Comparison of ENCODE assay signal across 8 mouse cellular contexts in the genomic region with DNA sequence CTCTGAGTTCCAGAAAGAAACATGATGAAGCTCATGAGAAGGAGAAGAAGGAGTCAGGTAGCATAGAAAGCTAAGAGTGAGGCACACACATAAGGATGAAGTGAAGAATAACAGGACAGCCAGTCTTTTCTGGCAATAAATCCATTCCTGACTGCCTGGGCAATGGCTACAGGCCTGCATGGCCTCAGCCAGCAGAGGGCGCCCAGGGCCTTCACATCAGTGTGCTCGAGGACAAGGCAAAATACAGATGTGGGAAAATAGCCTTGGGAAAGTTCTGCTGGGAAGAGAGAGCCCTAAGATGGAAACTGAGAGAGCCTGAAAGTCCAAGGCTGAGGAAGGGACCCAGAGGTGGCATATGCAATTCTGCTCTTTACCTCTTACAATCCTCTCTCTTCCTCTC. TPM values are rescaled to one million over a fixed set of nuclear protein-coding genes. Genes with fewer than 3 reads are reported as not detected.
DNase-seq lines count a peak whose midpoint lies in the region; ATAC-seq and TF ChIP-seq lines count a peak whose summit lies in the region.

No protein-coding gene starts in this region.

- DNase-seq in brain, adult 2 months (ENCODE audit: low read depth, low spot score), result peak; percentile 91
- DNase-seq in fibroblast of lung, adult 2 months (ENCODE audit: low read depth), result peak; percentile 18
- DNase-seq in heart, postnatal 0 days (ENCODE audit: low spot score), result peak; percentile 84
- DNase-seq in kidney, postnatal 14 days, result peak; percentile 79
- DNase-seq in liver, embryonic 11.5 days (ENCODE audit: low spot score), result peak; percentile 43
- DNase-seq in thymus, postnatal 4 days, result peak; percentile 65

- H3K27ac ChIP-seq in heart, postnatal 0 days (ENCODE audit: low read depth), result no peak overlapping the region
- H3K27ac ChIP-seq in liver, embryonic 11.5 days (ENCODE audit: low read depth, low read length), result no peak overlapping the region
- H3K27ac ChIP-seq in neural tube, embryonic 15.5 days (replicated peaks), result no peak overlapping the region

- peaks cover 10% of the 10 kb centered on the region; the same call in 1 of the 2 replicates for H3K4me1 ChIP-seq in heart, postnatal 0 days (ENCODE audit: control insufficient read depth, insufficient read depth)
- no peaks in the 10 kb centered on the region for H3K4me1 ChIP-seq in liver, embryonic 11.5 days (replicated peaks; ENCODE audit: control insufficient read depth, insufficient read depth, low read length)
- peaks cover 3% of the 10 kb centered on the region; the same call in 1 of the 2 replicates for H3K4me1 ChIP-seq in neural tube, embryonic 15.5 days

- no peak overlapping the region for H3ac ChIP-seq in C2C12 (ENCODE audit: control insufficient read depth, insufficient read length, low read depth)

- H3K79me3 ChIP-seq in C2C12 (ENCODE audit: low read depth), result no peaks in the 10 kb centered on the region

- ATAC-seq in heart, postnatal 0 days (ENCODE audit: insufficient read depth, low read depth), result peak; percentile 75
- no peak; the same call in 1 of the 2 replicates for ATAC-seq in liver, embryonic 11.5 days (replicated peaks; ENCODE audit: low FRiP score)
- peak; percentile 87 for ATAC-seq in neural tube, embryonic 15.5 days (ENCODE audit: low FRiP score)

- no peaks in the 10 kb centered on the region for H3K9me3 ChIP-seq in heart, postnatal 0 days (replicated peaks; ENCODE audit: control insufficient read depth, low read length)
- H3K9me3 ChIP-seq in liver, embryonic 11.5 days (ENCODE audit: control insufficient read depth, low read length), result no peaks in the 10 kb centered on the region
- H3K9me3 ChIP-seq in neural tube, embryonic 15.5 days (replicated peaks), result no peaks in the 10 kb centered on the region

- no peak overlapping the region for H3K9ac ChIP-seq in heart, postnatal 0 days (replicated peaks; ENCODE audit: low read depth, low read length)
- no peak overlapping the region for H3K9ac ChIP-seq in liver, embryonic 11.5 days (ENCODE audit: low read depth, low read length)
- no peak overlapping the region for H3K9ac ChIP-seq in neural tube, embryonic 15.5 days (replicated peaks)

- H3K4me2 ChIP-seq in heart, postnatal 0 days (ENCODE audit: low read depth, low read length), result no peak overlapping the region
- H3K4me2 ChIP-seq in liver, embryonic 11.5 days, result no peak overlapping the region
- no peak overlapping the region for H3K4me2 ChIP-seq in neural tube, embryonic 15.5 days

- no peaks in the 10 kb centered on the region for H3K79me2 ChIP-seq in C2C12 (ENCODE audit: control insufficient read depth, insufficient read depth)

- H3K36me3 ChIP-seq in C2C12 (ENCODE audit: control insufficient read depth, insufficient read depth), result no peaks in the 10 kb centered on the region
- H3K36me3 ChIP-seq in heart, postnatal 0 days (replicated peaks; ENCODE audit: control insufficient read depth, insufficient read depth, low read length), result no peaks in the 10 kb centered on the region
- H3K36me3 ChIP-seq in liver, embryonic 11.5 days (ENCODE audit: control insufficient read depth, insufficient read depth, low read length), result no peaks in the 10 kb centered on the region
- no peaks in the 10 kb centered on the region for H3K36me3 ChIP-seq in neural tube, embryonic 15.5 days

- no peaks in the 10 kb centered on the region for H3K27me3 ChIP-seq in C2C12 (ENCODE audit: control insufficient read depth, insufficient read depth, insufficient read length)
- no peaks in the 10 kb centered on the region for H3K27me3 ChIP-seq in heart, postnatal 0 days (ENCODE audit: control insufficient read depth, insufficient read depth, low read length)
- no peaks in the 10 kb centered on the region for H3K27me3 ChIP-seq in liver, embryonic 11.5 days (replicated peaks; ENCODE audit: control insufficient read depth, insufficient read depth, low read length)
- 0 out of 2 replicates have a peak, but pooled peaks cover 3% of the 10 kb centered on the region for H3K27me3 ChIP-seq in neural tube, embryonic 15.5 days (replicated peaks)

- no peak for TF ChIP-seq EP300 in heart, postnatal 0 days (IDR thresholded peaks at IDR 0.05; ENCODE audit: low read depth)

- TF ChIP-seq CTCF in C2C12 (IDR thresholded peaks at IDR 0.05; ENCODE audit: control insufficient read depth, insufficient read depth, insufficient read length), result peak; percentile 80
- peak; percentile 99 for TF ChIP-seq CTCF in heart, postnatal 0 days (IDR thresholded peaks at IDR 0.05; ENCODE audit: low read depth)

- WGBS in heart, postnatal 0 days, result 0% methylated on average over 2 of the region's 2 CpGs
- WGBS in liver, embryonic 11.5 days, result 2% methylated on average over 2 of the region's 2 CpGs
- 0% methylated on average over 2 of the region's 2 CpGs for WGBS in neural tube, embryonic 15.5 days

- H3K4me3 ChIP-seq in C2C12 (ENCODE audit: insufficient read depth, poor library complexity, severe bottlenecking), result no peak overlapping the region
- no peak overlapping the region for H3K4me3 ChIP-seq in heart, postnatal 0 days (ENCODE audit: low read depth, low read length)
- H3K4me3 ChIP-seq in liver, embryonic 11.5 days (ENCODE audit: low read depth, low read length), result no peak overlapping the region
- H3K4me3 ChIP-seq in neural tube, embryonic 15.5 days (replicated peaks), result no peak overlapping the region

TF ChIP-seq in C2C12, 6 proteins besides CTCF, POLR2A, EP300 and RAD21:
- no peak for TF ChIP-seq MYOD1 (IDR thresholded peaks at IDR 0.05; ENCODE audit: control insufficient read depth, insufficient read length, low read depth)
- no peak for TF ChIP-seq CEBPB (IDR thresholded peaks at IDR 0.05; ENCODE audit: low read depth)
- TF ChIP-seq MYOG (IDR thresholded peaks at IDR 0.05; ENCODE audit: control insufficient read depth, extremely low read depth, insufficient read length), result no peak
- no peak for TF ChIP-seq MAX (IDR thresholded peaks at IDR 0.05)
- TF ChIP-seq USF1 (IDR thresholded peaks at IDR 0.05; ENCODE audit: low read depth), result no peak
- TF ChIP-seq FOSL1 (IDR thresholded peaks at IDR 0.05; ENCODE audit: insufficient read depth, low read length, poor library complexity, severe bottlenecking), result no peak

RNA-seq across cellular contexts. Expression of a gene that starts 49.9 kb away (rescaled TPM):
- 24.1 TPM for polyA plus RNA-seq in C2C12 (2012; fragmentation: generic; extraction: Trizol)
- 29.0 and 40.0 TPM in 2 replicates for total RNA-seq in heart, postnatal 0 days (2014; rRNA removed; ENCODE audit: low replicate concordance)
- polyA plus RNA-seq in heart, postnatal 0 days (2015; fragmentation: Nextera tagmentation; extraction: Ambion mirVana), result 15.0 and 16.2 TPM in 2 replicates
- 27.5 and 28.0 TPM in 2 replicates for polyA plus RNA-seq in liver, embryonic 11.5 days (2014; fragmentation: Nextera tagmentation; extraction: Ambion mirVana)
- polyA plus RNA-seq in neural tube, embryonic 15.5 days (2015; fragmentation: Nextera tagmentation; extraction: Ambion mirVana), result 166 and 185 TPM in 2 replicates

Comparison
In these comparisons a context has a peak if more than half of its experiments do, and no peak if none do; other contexts are left out.
1. DNase-seq: peak in every context shown above with its lines; median percentile 91 in brain, adult 2 months; 84 in heart, postnatal 0 days; 79 in kidney, postnatal 14 days; 65 in thymus, postnatal 4 days; 43 in liver, embryonic 11.5 days; 18 in fibroblast of lung, adult 2 months.